Mouse (Mus musculus) thymus, postnatal 25 days (tissue): Measurements from ENCODE around the gene Klc4.
A peak's percentile ranks its signal among the peaks of the same experiment; 100 is the strongest.

Experiments
- DNase-seq: peaks from one replicate; pipeline ENCODE4 v3.0.0; 2022

Klc4 gene

GRCm38 (mm10) chr17:46651755-46652547 is 6.1 kb upstream of the Klc4 start:
- DNase-seq = no peak

DNA sequence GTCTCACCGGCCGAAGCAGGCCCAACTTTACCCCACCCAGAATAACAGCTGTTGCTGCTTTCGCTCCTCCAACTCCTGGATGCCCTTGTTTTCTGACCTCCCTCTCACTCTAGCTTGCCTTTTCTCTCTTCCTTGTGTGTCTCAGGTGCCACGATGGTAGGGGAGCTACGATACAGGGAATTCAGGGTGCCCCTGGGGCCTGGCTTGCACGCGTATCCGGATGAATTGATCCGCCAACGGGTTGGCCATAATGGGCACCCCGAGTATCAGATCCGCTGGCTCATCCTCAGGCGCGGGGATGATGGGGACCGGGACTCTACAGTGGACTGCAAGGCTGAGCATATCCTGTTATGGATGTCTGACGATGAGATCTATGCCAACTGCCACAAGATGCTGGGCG is 5.5 kb upstream of the Klc4 start:
- no peak for DNase-seq

DNA sequence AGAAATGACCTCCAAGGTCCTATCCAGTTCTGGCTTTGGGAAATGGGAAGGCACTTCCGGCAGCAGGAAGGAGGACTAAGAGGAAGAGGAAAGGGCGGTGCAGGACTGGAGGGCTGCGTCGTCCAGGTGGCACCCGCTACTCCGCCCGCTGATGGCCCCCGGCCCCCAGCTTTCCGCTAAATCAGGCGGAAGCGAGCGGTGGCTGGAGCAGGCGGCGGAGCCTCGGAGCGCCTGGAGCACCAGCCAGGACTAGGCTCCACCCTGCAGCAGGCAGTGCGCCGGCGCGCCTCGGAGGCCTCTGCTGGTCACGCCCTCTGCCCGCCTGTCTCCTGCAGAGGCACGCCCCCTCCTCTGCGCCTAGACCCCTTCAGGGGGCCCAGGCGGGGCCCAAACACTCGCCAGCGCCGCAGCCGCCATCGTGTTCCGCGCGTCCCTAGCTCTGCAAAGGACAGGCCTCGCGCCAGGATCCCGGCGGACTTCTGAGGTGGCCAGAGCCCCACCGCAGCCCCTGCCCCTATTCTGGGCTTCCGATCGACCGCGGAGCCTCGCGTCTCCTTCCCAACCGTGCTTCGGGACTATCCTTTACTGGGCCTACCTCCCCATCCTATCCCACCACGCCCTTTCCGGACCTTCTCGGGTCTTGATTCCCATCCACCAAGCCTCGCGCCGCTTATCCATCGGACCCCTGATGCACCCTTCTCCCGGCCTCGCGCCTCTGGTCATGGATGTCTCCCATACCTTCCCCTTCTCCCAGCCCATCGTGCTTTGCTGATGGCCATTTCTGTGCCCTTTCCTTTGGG is 4.6 kb upstream of the Klc4 start, which contains the start of gene Cul7:
TSS of gene Cul7 (plus strand) at position 106 of the 800 bp plus-strand sequence.
- DNase-seq = peak; percentile 92

DNA sequence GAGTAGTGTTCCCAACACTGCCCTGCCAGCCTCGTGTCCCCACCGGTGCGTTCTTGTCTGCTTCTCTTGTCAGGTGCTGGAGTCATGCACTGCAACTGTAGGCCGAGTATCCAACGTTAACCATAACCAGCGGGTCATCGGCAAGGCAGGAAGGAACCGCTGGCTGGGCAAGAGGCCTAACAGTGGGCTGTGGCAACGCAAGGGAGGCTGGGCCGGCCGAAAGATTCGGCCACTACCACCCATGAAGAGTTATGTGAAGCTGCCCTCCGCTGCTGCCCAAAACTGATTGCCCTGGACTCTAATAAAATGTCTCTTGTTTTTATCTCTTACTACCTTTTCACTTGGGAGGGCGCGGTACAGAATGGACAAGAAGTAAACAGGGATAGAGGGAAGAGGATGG is 4.0 kb upstream of the Klc4 start:
- peak; percentile 8 for DNase-seq

- no peak for DNase-seq
Measured at GRCm38 (mm10) chr17:46648436-46648835, 2.6 kb upstream of the Klc4 start.

GRCm38 (mm10) chr17:46647279-46647678 is 1.5 kb upstream of the Klc4 start:
- DNase-seq = no peak

DNA sequence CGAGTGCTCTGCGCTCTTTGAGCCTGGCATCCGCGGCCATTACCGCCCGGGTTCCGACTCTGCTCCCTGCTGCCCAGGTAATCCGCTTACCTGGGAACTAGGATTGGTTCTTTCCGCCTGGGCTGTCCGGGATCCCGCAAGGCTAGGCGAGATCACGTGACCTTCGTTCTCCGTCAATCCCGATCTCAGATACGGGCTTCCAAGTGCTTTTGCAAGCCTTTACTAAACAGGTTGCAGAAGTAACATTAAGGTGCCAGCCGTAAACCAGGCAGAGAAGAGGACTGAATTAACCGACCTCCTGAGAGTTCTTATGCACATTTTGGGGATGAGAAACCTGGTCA is 470 bp upstream of the Klc4 start:
- DNase-seq = no peak

DNA sequence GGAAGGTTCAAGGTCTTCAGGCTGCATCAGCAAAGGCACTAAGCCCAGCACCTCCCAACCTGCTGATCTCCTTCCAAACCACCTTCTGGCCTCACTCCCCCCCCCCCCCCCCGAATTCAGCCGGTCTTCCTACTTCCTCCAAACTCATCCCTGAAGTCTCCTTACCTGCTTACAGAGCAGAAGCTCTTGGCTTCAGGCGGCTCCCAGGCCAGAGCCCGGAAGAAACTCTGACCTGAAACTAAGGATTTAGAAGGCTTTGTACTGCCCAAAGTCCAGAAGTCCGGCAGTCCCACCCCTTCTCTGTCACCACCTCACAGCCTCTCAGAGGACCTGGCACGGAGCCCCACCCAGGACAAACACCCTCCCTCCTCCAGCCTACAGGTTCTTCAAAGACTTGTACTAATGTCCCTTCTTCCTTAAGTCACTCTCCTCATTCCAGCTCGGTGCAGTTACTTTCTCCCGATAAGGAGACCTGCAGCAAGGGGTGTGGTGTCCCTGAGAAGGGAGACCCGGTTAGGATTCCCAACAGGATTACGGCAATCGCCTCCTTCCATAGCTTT is 826 bp downstream of the Klc4 start:
- no peak for DNase-seq

DNA sequence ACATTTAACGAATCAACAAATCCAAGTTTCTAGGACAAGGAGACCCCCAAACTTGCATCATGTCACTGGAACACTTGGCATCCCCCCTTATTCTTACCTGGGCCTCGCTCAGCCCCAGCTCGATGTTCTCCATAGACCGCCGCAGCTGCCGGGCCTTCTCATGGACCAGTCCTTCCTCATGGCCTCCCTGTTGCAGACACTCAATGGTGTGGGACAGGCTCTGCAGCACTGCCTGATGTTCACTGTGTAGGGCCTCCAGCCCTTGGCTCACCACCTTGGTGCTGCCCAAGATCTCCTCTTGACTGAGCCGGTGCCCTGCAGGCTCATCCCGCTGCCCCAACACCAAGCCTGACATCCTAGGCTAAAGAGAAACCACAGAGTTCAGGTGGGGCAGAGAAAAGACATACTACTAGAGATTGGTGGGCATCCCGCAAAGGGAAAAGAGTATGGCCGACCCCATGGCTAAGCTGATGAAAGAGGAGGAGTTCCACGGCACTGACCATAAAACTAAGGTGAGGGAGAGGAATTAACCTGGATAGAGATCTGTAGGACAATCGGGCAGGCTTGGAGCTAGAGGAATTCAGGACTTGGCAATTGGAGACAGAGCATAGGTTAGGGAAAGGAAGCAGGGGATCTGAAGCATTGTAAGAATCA is 1.5 kb downstream of the Klc4 start:
- no peak for DNase-seq

DNA sequence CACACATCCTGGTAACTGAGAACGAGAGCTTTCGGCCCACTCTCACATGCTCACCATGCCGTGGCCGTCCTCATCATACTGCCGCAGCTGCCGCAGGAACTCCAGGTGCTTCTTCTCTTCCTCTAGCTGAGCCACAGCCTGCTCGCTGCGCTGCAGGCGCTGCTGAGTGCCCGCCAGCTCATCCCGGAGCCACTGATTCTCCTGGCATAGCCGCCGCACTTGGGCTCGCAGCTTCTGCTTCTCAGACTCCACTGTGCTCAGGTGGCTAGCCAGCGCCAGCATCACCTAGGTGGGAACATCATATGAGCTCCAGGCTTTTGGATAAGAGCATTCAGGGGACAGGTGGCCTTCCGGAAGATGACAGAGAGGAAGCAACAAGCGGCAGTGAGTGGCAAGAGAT is 3.8 kb downstream of the Klc4 start:
- DNase-seq = no peak

GRCm38 (mm10) chr17:46639929-46640328 is 5.9 kb downstream of the Klc4 start:
- no peak for DNase-seq

DNA sequence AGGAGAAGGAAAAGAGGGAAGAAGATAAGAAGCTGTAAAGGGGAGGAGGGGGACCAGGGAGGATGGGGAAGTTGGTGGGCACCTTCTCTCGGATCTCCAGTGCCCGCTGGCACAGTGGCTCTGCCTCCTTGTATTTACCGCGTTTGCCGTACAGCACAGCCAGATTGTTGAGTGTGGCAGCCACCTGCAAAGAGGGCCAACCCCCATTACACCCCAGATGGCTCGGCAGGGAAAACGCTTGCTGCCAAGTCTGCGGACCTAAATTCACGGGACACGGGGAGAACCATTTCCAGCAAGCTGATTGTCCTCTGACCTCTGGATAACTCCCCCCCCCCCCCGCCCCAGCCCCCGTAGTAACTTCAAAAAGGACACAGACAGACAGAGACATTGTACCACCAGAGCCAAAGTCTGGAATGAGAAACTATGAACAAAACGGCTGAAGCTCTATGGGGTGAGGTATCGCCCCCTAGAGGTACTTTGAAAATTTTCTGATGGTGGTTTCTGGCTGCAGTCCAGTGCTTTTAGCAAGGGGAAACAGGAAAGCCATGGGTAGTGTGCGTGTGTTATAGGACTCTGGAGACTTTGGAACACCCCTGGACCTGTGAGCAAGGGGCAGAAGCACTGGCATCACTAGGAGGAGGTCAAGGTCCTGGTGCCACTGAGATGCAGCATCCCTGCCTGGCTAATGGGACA is 8.8 kb downstream of the Klc4 start:
- DNase-seq = peak; percentile 49

GRCm38 (mm10) chr17:46629685-46630441 is 16.0 kb downstream of the Klc4 start:
- DNase-seq = peak; percentile 36

DNA sequence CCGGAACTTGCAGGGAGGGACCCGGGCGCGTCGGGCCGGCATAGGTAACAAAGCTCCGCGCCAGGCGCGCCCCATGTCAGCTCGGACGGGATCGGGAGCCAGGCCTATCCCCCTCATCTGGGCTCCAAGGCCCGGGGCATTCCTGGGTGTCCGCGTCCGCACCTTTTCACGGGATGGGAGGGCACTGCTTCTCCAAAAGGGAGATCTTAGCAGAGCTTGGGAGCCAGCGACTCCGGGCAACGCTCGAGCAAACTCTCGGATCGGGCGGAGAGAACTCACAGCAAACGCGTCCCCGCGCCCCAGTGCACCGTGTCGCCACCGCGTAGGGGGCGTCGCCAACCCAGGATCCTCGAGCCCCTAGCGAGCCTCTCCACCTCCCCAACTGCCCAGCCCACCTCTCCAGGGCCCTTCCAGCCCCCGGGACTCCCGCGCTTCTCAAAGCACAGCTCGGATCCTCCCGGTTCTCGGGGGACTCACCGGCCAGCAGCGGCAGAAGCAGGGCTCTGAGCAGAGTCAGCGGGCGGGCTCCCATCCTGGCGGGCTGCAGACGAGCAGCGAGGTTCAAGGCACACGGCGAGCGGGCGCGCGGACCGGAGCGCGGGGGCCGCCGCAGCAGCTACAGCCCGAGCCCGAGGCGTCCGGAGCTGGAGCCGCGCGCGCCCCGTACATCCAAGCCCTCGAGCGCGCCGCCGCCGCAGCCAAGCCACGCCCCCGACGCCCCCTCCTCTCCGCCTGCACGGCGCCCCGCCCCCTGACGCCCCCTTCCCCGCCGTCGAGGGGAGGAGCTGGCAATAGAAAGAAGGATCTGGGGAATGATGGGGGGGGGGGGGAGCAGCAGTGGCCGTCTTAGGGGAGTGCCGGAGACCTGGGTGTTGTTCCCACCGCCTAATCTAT is 16.8 kb downstream of the Klc4 start, which contains the start of gene Ptk7:
TSS of gene Ptk7 (minus strand) at position 714 of the 894 bp plus-strand sequence.
- peak; percentile 76 for DNase-seq

DNA sequence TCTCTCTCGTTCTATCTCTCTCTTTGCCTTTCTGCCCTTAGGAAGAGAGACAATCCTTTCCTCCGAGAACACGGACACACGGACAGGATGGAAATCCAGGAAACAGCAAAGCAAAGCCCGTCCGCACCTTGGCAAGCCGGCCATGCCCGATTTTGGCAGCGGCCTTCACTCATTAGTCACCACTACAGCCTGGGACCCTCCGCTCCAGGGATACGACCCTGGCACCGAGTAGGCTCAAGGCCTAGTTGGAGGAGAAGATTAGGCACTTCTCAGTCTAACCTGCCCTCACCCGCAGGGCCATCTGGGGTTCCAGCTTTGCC is 17.4 kb downstream of the Klc4 start:
- DNase-seq = no peak

DNA sequence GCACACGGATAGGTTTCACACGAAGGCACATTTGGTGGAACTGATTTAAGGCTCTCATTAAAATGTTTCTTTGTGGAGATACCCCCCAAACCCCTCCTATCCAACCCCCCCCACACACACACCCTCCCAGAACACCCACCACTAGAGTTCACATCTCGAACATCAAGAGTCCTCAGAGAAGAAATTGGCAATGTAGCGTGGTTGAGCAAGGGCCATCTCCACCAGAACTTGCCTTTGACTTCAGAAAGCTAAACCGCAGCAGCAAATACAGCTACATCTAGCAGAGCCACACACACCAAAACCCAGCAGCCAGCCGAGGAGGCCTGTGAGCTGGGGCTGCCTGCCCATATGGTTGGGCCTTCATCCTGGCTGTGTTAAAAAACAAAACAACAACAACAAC is 18.4 kb downstream of the Klc4 start:
- DNase-seq = no peak

DNA sequence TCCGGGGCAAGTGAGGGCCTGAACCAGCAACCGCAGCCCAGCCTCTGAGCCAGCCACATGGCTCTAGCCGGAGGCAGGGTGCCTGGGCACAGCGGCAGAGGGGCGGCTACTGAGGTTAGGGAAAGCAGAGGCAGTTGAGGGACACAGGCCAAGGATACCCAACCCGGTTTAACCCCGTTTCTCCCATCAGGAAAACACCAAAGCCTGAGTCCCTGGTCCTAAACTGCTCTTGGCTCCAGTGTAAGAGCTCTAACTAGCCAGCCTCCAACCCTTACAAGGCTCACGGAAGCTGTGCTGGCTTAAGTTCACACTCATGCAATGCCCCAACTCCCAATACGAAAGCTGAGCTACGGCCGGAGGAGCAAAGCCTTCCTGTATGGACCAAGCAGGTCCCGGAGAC is 21.2 kb downstream of the Klc4 start:
- no peak for DNase-seq

GRCm38 (mm10) chr17:46623819-46624557 is 21.8 kb downstream of the Klc4 start:
- DNase-seq = no peak

DNA sequence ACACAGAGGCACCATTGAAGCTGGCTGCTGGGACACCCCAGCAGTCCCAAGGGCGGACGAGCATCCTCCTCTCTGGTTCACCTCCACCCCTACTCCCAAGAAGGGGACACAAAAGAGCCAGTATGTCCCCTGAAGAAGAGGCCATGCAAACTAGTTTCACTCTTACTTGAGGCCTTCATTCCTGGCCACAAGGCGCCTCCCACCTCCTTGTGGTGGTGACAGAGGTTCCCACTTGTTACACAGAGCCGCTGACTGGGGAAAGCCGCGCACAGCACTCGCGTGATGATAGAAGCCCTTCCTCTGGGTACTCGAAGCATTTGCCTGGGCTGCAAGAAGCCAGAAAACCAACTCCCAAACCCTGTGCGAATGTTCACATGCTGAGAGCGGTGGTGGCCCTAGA is 23.6 kb downstream of the Klc4 start:
- DNase-seq = no peak

GRCm38 (mm10) chr17:46621324-46621723 is 24.5 kb downstream of the Klc4 start:
- DNase-seq = no peak
